Comparison of ENCODE assay signal across 16 mouse cellular contexts in genomic region chr6:113992101-113992500, GRCm38 (mm10). TPM values are rescaled to one million over a fixed set of nuclear protein-coding genes. Genes with fewer than 3 reads are reported as not detected.
"Had no signal": no experiment of that assay in that cellular context is flagged by ENCODE, and none has a peak within 500 bp of the region (broad histone marks: within the 10 kb centered on the region; RNA-seq: fewer than 3 reads in every experiment).

No protein-coding gene starts in this region.

- H3K27ac ChIP-seq: limb, embryonic 12.5 days; limb, embryonic 15.5 days; liver, embryonic 14.5 days; macrophage; midbrain, embryonic 12.5 days; midbrain, embryonic 15.5 days; neural tube, embryonic 13.5 days; stomach, postnatal 0 days had no signal

- H3K4me2 ChIP-seq: limb, embryonic 12.5 days; limb, embryonic 15.5 days; liver, embryonic 11.5 days; lung, embryonic 14.5 days; midbrain, embryonic 12.5 days; midbrain, embryonic 15.5 days; neural tube, embryonic 13.5 days had no signal

- H3K9ac ChIP-seq: limb, embryonic 12.5 days; limb, embryonic 15.5 days; liver, embryonic 14.5 days; liver, postnatal 0 days; lung, embryonic 14.5 days; midbrain, embryonic 12.5 days; midbrain, embryonic 15.5 days; neural tube, embryonic 13.5 days had no signal

- H3K36me3 ChIP-seq: limb, embryonic 12.5 days; limb, embryonic 15.5 days; midbrain, embryonic 12.5 days; midbrain, embryonic 15.5 days; neural tube, embryonic 13.5 days had no signal

- H3K9me3 ChIP-seq: limb, embryonic 12.5 days; limb, embryonic 15.5 days; midbrain, embryonic 12.5 days; midbrain, embryonic 15.5 days; neural tube, embryonic 13.5 days had no signal

- ATAC-seq: liver, postnatal 0 days had no signal

- H3K4me3 ChIP-seq: left cerebral cortex, adult 2 months; limb, embryonic 12.5 days; limb, embryonic 15.5 days; midbrain, embryonic 12.5 days; midbrain, embryonic 15.5 days; neural tube, embryonic 13.5 days had no signal

- DNase-seq: liver, postnatal 0 days; lung, embryonic 14.5 days; thymus, adult 2 months; thymus, postnatal 14 days; thymus, postnatal 4 days had no signal

- H3K27me3 ChIP-seq: limb, embryonic 12.5 days; limb, embryonic 15.5 days; midbrain, embryonic 12.5 days; midbrain, embryonic 15.5 days; neural tube, embryonic 13.5 days had no signal

- H3K4me1 ChIP-seq: limb, embryonic 12.5 days; limb, embryonic 15.5 days; midbrain, embryonic 12.5 days had no signal

RNA-seq across cellular contexts. Expression of gene Atp2b2, which starts 50.3 kb away (rescaled TPM):
- total RNA-seq: megakaryocyte, adult 5-6 weeks had no signal
- polyA plus RNA-seq: macrophage had no signal
